Mouse (Mus musculus): ENCODE results near the gene Rpgrip1. TPM values are rescaled to one million over a fixed set of nuclear protein-coding genes. Genes with fewer than 3 reads are reported as not detected.

Gene Rpgrip1
- total RNA-seq, 2 experiments from 2014 or later: 1.1 to 2.3 TPM

DNA sequence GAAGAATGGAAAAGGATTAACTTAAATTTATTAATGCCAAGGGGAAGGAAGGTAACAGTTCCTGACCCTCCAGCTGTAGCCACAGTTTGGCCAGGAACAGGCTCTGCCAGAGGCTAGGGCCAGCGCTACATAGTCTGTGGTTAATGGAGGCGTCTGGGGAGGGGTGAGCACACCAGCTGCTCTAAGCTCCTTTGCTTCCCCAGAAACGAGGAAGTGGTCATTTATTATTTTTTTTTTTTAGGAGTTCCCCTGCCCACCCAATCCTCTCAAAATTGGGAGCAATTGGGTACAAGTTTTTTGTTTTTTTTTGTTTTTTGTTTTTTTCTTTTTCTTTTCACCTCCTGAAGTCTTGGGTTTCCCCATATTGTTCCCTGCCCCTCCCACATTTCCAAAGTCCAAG lies 87.6 kb downstream of the Rpgrip1 start:
- DNase-seq: no peak

GRCm38 (mm10) chr14:52199412-52199811 lies 88.9 kb downstream of the Rpgrip1 start:
- DNase-seq: no peak

Other genes starting within 250 kb of the Rpgrip1 start
- 10 to 100 TPM; 40.8 to 50.5 TPM for gene Mettl17, start 225.9 kb upstream of the Rpgrip1 start, total RNA-seq (2021)
- 10 to 100 TPM in 1 of 2 experiments, 1 to 10 TPM in 1; 8.1 to 11.0 TPM for gene Slc39a2, start 217.8 kb upstream of the Rpgrip1 start, total RNA-seq (2021)
- gene Ndrg2, start 196.5 kb upstream of the Rpgrip1 start, total RNA-seq (2021): 100 to 1,000 TPM; 824 to 861 TPM
- gene Tppp2, start 192.3 kb upstream of the Rpgrip1 start, total RNA-seq (2021): not detected
- gene Rnase13, start 187.9 kb upstream of the Rpgrip1 start, total RNA-seq (2021): not detected
- 10 to 100 TPM; 31.4 to 39.9 TPM for gene Arhgef40, start 126.0 kb upstream of the Rpgrip1 start, total RNA-seq (2021)
- under 1 TPM in 1 of 2 experiments, not detected in 1; 0.65 TPM for gene Tmem253, start 95.0 kb upstream of the Rpgrip1 start, total RNA-seq (2021)
- 10 to 100 TPM; 42.5 to 44.4 TPM for gene Zfp219, start 90.0 kb upstream of the Rpgrip1 start, total RNA-seq (2021)
- gene Olfr221, start 68.2 kb upstream of the Rpgrip1 start, total RNA-seq (2021): not detected
- 100 to 1,000 TPM; 279 to 281 TPM for gene Hnrnpc, start 6.7 kb upstream of the Rpgrip1 start, total RNA-seq (2021)
- gene Supt16, start 86.7 kb downstream of the Rpgrip1 start, total RNA-seq (2021): 10 to 100 TPM; 52.2 to 53.9 TPM
- 100 to 1,000 TPM; 123 to 143 TPM for gene Chd8, start 147.1 kb downstream of the Rpgrip1 start, total RNA-seq (2021)
- gene Tox4, start 168.4 kb downstream of the Rpgrip1 start, total RNA-seq (2021): 10 to 100 TPM; 58.3 to 63.0 TPM
- 10 to 100 TPM; 35.7 to 37.1 TPM for gene Rab2b, start 168.8 kb downstream of the Rpgrip1 start, total RNA-seq (2021)
- gene Mettl3, start 194.4 kb downstream of the Rpgrip1 start, total RNA-seq (2021): 10 to 100 TPM; 49.8 to 54.0 TPM
- gene Sall2, start 218.1 kb downstream of the Rpgrip1 start, total RNA-seq (2021): 10 to 100 TPM; 43.1 TPM
- gene Olfr1513, start 245.7 kb downstream of the Rpgrip1 start, total RNA-seq (2021): not detected

Measured in layer of hippocampus, postnatal 36 days (tissue).